Mouse (Mus musculus): Measurements from ENCODE around the gene Plekho1.
"Not testable (repeated sequence)": the region's sequence is repeated elsewhere in the genome, so short reads cannot be mapped to it uniquely, and the experiment has no call there.

DNA sequence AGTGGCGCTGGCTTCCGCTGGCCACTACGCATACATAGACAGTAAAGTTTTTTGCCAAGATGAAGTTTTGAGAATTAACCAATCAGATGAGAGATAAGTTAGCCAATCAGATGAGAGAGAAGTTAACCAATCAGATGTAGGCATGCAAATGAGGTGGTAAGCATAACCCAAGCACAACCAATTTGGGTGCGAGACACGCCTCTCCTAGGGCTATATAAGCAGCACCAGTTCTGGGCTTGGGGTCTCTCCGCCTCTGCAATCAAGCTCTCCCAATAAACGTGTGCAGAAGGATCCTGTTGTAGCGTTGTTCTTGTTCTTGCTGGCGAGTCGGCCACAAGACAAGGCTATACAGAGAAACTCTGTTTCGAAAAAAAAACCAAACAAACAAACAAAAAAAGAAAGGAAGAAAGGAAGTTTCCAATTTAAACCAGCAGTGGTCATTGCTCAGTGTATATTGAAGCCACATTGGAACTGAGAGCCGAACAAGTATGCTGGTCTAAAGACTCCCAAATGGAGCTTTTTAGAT lies 41.1 kb downstream of the Plekho1 start:
- TF ChIP-seq CTCF (IDR thresholded peaks at IDR 0.05; ENCODE audit: insufficient read depth, low read length); POLR2A (IDR thresholded peaks at IDR 0.05; ENCODE audit: borderline replicate concordance, extremely low read depth, low read depth, low read length): not testable (repeated sequence)

Data from lung, adult 2 months (tissue).